In genomic region chr8:87816141-87816540, GRCm38 (mm10) we compare ENCODE assay signal across 20 mouse cellular contexts.
DNase-seq lines count a peak whose midpoint lies in the region; ATAC-seq lines count a peak whose summit lies in the region.
"Had no signal": no experiment of that assay in that cellular context is flagged by ENCODE, and none has a peak within 500 bp of the region (broad histone marks: within the 10 kb centered on the region; RNA-seq: fewer than 3 reads in every experiment).

No protein-coding gene starts in this region.

- peaks cover 23% of the 10 kb centered on the region for H3K36me3 ChIP-seq in forebrain, embryonic 10.5 days (replicated peaks)
- H3K36me3 ChIP-seq in forebrain, embryonic 12.5 days (replicated peaks), result no peaks in the 10 kb centered on the region
- no peaks in the 10 kb centered on the region for H3K36me3 ChIP-seq in midbrain, embryonic 11.5 days (ENCODE audit: control insufficient read depth, insufficient read depth, low read length)
- H3K36me3 ChIP-seq in midbrain, embryonic 16.5 days (ENCODE audit: control insufficient read depth, insufficient read depth, low read length), result no peaks in the 10 kb centered on the region
- no peaks in the 10 kb centered on the region for H3K36me3 ChIP-seq in hindbrain, embryonic 16.5 days (ENCODE audit: control insufficient read depth, insufficient read depth, low read length)
- no peaks in the 10 kb centered on the region for H3K36me3 ChIP-seq in midbrain, embryonic 14.5 days (ENCODE audit: control insufficient read depth, insufficient read depth, low read length)
- H3K36me3 ChIP-seq: neural tube, embryonic 12.5 days had no signal

- H3K27me3 ChIP-seq in forebrain, embryonic 10.5 days (ENCODE audit: poor library complexity, severe bottlenecking), result no peaks in the 10 kb centered on the region
- H3K27me3 ChIP-seq in forebrain, embryonic 12.5 days, result no peaks in the 10 kb centered on the region
- H3K27me3 ChIP-seq in midbrain, embryonic 11.5 days (ENCODE audit: control insufficient read depth, insufficient read depth, low read length), result no peaks in the 10 kb centered on the region
- no peaks in the 10 kb centered on the region for H3K27me3 ChIP-seq in midbrain, embryonic 16.5 days (ENCODE audit: control insufficient read depth, insufficient read depth, low read depth, low read length)
- no peaks in the 10 kb centered on the region for H3K27me3 ChIP-seq in hindbrain, embryonic 16.5 days (replicated peaks; ENCODE audit: control insufficient read depth, insufficient read depth, low read length)
- no peaks in the 10 kb centered on the region for H3K27me3 ChIP-seq in midbrain, embryonic 14.5 days (ENCODE audit: control insufficient read depth, insufficient read depth, low read length)
- H3K27me3 ChIP-seq: CH12.LX; neural tube, embryonic 12.5 days had no signal

- no peaks in the 10 kb centered on the region for H3K9me3 ChIP-seq in forebrain, embryonic 10.5 days
- no peaks in the 10 kb centered on the region for H3K9me3 ChIP-seq in forebrain, embryonic 12.5 days
- H3K9me3 ChIP-seq in midbrain, embryonic 11.5 days (ENCODE audit: control insufficient read depth, low read length), result no peaks in the 10 kb centered on the region
- H3K9me3 ChIP-seq in midbrain, embryonic 16.5 days (replicated peaks; ENCODE audit: control insufficient read depth, low read length, poor library complexity, severe bottlenecking), result no peaks in the 10 kb centered on the region
- H3K9me3 ChIP-seq in hindbrain, embryonic 16.5 days (ENCODE audit: control insufficient read depth, low read length), result no peaks in the 10 kb centered on the region
- H3K9me3 ChIP-seq in midbrain, embryonic 14.5 days (ENCODE audit: control insufficient read depth, low read length), result no peaks in the 10 kb centered on the region
- H3K9me3 ChIP-seq: neural tube, embryonic 12.5 days had no signal

- no peak overlapping the region for H3K4me3 ChIP-seq in forebrain, embryonic 10.5 days
- H3K4me3 ChIP-seq in forebrain, embryonic 12.5 days (replicated peaks), result no peak overlapping the region
- H3K4me3 ChIP-seq in midbrain, embryonic 11.5 days (ENCODE audit: low read depth, low read length), result no peak overlapping the region
- H3K4me3 ChIP-seq in midbrain, embryonic 16.5 days (ENCODE audit: low read depth, low read length), result no peak overlapping the region
- H3K4me3 ChIP-seq in hindbrain, embryonic 16.5 days (ENCODE audit: low read length), result no peak overlapping the region
- H3K4me3 ChIP-seq in midbrain, embryonic 14.5 days (replicated peaks; ENCODE audit: low read depth, low read length), result no peak overlapping the region
- H3K4me3 ChIP-seq: neural tube, embryonic 12.5 days had no signal

- no peak overlapping the region for H3K9ac ChIP-seq in forebrain, embryonic 12.5 days
- no peak overlapping the region for H3K9ac ChIP-seq in midbrain, embryonic 11.5 days (ENCODE audit: low read length)
- H3K9ac ChIP-seq in midbrain, embryonic 16.5 days (ENCODE audit: low read depth, low read length), result no peak overlapping the region
- H3K9ac ChIP-seq in hindbrain, embryonic 16.5 days (ENCODE audit: low read depth, low read length), result 0 out of 2 replicates have a peak overlapping the region, but pooled peaks have one; percentile 27
- no peak overlapping the region for H3K9ac ChIP-seq in midbrain, embryonic 14.5 days (replicated peaks; ENCODE audit: low read length)
- H3K9ac ChIP-seq: neural tube, embryonic 12.5 days had no signal

- H3K4me2 ChIP-seq in forebrain, embryonic 12.5 days, result no peak overlapping the region
- H3K4me2 ChIP-seq in midbrain, embryonic 11.5 days, result no peak overlapping the region
- no peak overlapping the region for H3K4me2 ChIP-seq in midbrain, embryonic 16.5 days (ENCODE audit: low read length)
- no peak overlapping the region for H3K4me2 ChIP-seq in hindbrain, embryonic 16.5 days (ENCODE audit: low read length)
- H3K4me2 ChIP-seq in midbrain, embryonic 14.5 days (ENCODE audit: low read length), result no peak overlapping the region
- H3K4me2 ChIP-seq: neural tube, embryonic 12.5 days had no signal

- WGBS in forebrain, embryonic 10.5 days, result 67% methylated on average over 5 of the region's 5 CpGs
- 71% methylated on average over 5 of the region's 5 CpGs for WGBS in forebrain, embryonic 12.5 days
- 68% methylated on average over 5 of the region's 5 CpGs for WGBS in midbrain, embryonic 11.5 days
- 46% methylated on average over 5 of the region's 5 CpGs for WGBS in midbrain, embryonic 16.5 days
- 47% methylated on average over 5 of the region's 5 CpGs for WGBS in hindbrain, embryonic 16.5 days
- WGBS in midbrain, embryonic 14.5 days, result 45% methylated on average over 5 of the region's 5 CpGs

- peaks cover 43% of the 10 kb centered on the region for H3K4me1 ChIP-seq in forebrain, embryonic 10.5 days
- H3K4me1 ChIP-seq in forebrain, embryonic 12.5 days, result peaks cover 32% of the 10 kb centered on the region
- H3K4me1 ChIP-seq in midbrain, embryonic 11.5 days (ENCODE audit: control insufficient read depth, insufficient read depth, low read length), result peaks cover 5% of the 10 kb centered on the region; the same call in 1 of the 2 replicates
- peaks cover 16% of the 10 kb centered on the region for H3K4me1 ChIP-seq in midbrain, embryonic 16.5 days (ENCODE audit: control insufficient read depth, insufficient read depth, low read length)
- H3K4me1 ChIP-seq in hindbrain, embryonic 16.5 days (ENCODE audit: control insufficient read depth, insufficient read depth, low read depth, low read length), result peaks cover 12% of the 10 kb centered on the region
- peaks cover 21% of the 10 kb centered on the region for H3K4me1 ChIP-seq in midbrain, embryonic 14.5 days (ENCODE audit: control insufficient read depth, insufficient read depth, low read length)

- H3K27ac ChIP-seq in forebrain, embryonic 10.5 days, result peak overlapping the region; percentile 44
- no peak overlapping the region for H3K27ac ChIP-seq in forebrain, embryonic 12.5 days
- H3K27ac ChIP-seq in midbrain, embryonic 11.5 days (ENCODE audit: low read depth, low read length), result no peak overlapping the region
- H3K27ac ChIP-seq in midbrain, embryonic 16.5 days (ENCODE audit: low read length), result no peak overlapping the region
- H3K27ac ChIP-seq in hindbrain, embryonic 16.5 days (ENCODE audit: low read depth, low read length), result no peak overlapping the region; the same call in 1 of the 2 replicates
- peak overlapping the region; percentile 57; the same call in 1 of the 2 replicates for H3K27ac ChIP-seq in midbrain, embryonic 14.5 days (replicated peaks; ENCODE audit: low read depth, low read length)
- H3K27ac ChIP-seq: neural tube, embryonic 12.5 days had no signal

- no peak for ATAC-seq in forebrain, embryonic 12.5 days (ENCODE audit: low FRiP score)
- ATAC-seq in midbrain, embryonic 11.5 days (ENCODE audit: low FRiP score), result no peak
- ATAC-seq in midbrain, embryonic 16.5 days, result no peak
- ATAC-seq in hindbrain, embryonic 16.5 days, result peak; percentile 15; the same call in 1 of the 2 replicates
- ATAC-seq in midbrain, embryonic 14.5 days (ENCODE audit: low FRiP score, low TSS enrichment), result 0 out of 2 replicates have a peak, but pooled peaks have one; percentile 25
- ATAC-seq: lung, postnatal 0 days had no signal

- no peak for DNase-seq in forebrain, embryonic 10.5 days (ENCODE audit: extremely low spot score, low spot score)
- peak; percentile 59 for DNase-seq in midbrain, embryonic 11.5 days (ENCODE audit: low spot score, missing footprints)
- DNase-seq in midbrain, embryonic 14.5 days, result no peak
- no peak for DNase-seq in right cerebral cortex, adult 18-20 months
- DNase-seq in kidney, adult 8-10 months, result no peak
- DNase-seq: adrenal gland, postnatal 25 days; cerebellum, adult 9-10 months; gastrocnemius, postnatal 14 days; heart, adult 18-20 months; kidney, adult 18-20 months; kidney, postnatal 36 days; layer of hippocampus, adult 9-11 months; liver; thymus, postnatal 14 days had no signal

Comparison
In these comparisons a context has a peak if more than half of its experiments do, and no peak if none do; other contexts are left out.
1. H3K27ac ChIP-seq: peak in forebrain, embryonic 10.5 days (single experiment) and midbrain, embryonic 14.5 days (single experiment); none in forebrain, embryonic 12.5 days (single experiment), midbrain, embryonic 11.5 days (single experiment), midbrain, embryonic 16.5 days (single experiment) and hindbrain, embryonic 16.5 days (single experiment).
2. ATAC-seq: peak in hindbrain, embryonic 16.5 days (single experiment) and midbrain, embryonic 14.5 days (single experiment); none in forebrain, embryonic 12.5 days (single experiment), midbrain, embryonic 11.5 days (single experiment) and midbrain, embryonic 16.5 days (single experiment).